Mouse (Mus musculus): ENCODE data around the gene Deup1. TPM values are rescaled to one million over a fixed set of nuclear protein-coding genes. Genes with fewer than 3 reads are reported as not detected.

The Deup1 gene
- polyA plus RNA-seq, 1 experiment, result not detected

GRCm38 (mm10) chr9:15526539-15526938 is 101.2 kb downstream of the Deup1 start:
- no peak overlapping the region for H3K27ac ChIP-seq (ENCODE audit: control insufficient read depth, insufficient read depth, low read depth, low read length, poor library complexity)
- H3K4me1 ChIP-seq (ENCODE audit: control insufficient read depth, insufficient read depth, low read length), result no peaks in the 10 kb centered on the region
- TF ChIP-seq POLR2A (IDR thresholded peaks at IDR 0.05; ENCODE audit: borderline replicate concordance, control insufficient read depth, low read depth, low read length) (no peak), CTCF (IDR thresholded peaks at IDR 0.05; ENCODE audit: control insufficient read depth, insufficient read depth, low read length) (no peak)
- WGBS, result 80% methylated on average over 7 of the region's 7 CpGs
- H3K4me3 ChIP-seq (replicated peaks; ENCODE audit: control insufficient read depth, low read depth, low read length), result no peak overlapping the region

DNA sequence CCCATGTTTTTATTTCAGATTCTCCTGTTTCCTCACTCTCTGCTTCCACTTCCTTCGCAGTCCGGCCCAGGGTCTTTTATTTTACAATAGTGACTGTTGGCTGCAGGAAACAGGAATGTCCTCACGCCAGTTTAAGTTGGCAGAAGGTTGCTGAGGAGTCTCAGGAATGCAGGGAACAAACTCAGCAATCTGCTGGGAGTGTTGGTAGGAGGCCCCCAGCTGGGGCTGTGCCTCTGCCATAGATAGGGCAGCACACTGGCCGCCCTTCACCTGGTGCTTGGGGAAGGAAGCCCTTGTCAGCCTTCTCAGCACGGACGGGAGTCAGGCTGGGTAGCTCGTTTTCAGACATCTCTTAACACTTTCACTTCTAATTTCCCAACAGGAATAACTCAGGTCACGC is 102.5 kb downstream of the Deup1 start:
- Histone ChIP-seq H3K4me3 (replicated peaks; ENCODE audit: control insufficient read depth, low read depth, low read length) (no peak overlapping the region), H3K27ac (ENCODE audit: control insufficient read depth, insufficient read depth, low read depth, low read length, poor library complexity) (no peak overlapping the region), H3K4me1 (ENCODE audit: control insufficient read depth, insufficient read depth, low read length) (no peaks in the 10 kb centered on the region)
- no peak for TF ChIP-seq POLR2A (IDR thresholded peaks at IDR 0.05; ENCODE audit: borderline replicate concordance, control insufficient read depth, low read depth, low read length)
- TF ChIP-seq CTCF (IDR thresholded peaks at IDR 0.05; ENCODE audit: control insufficient read depth, insufficient read depth, low read length), result no peak
- WGBS, result 67% methylated on average over 8 of the region's 8 CpGs

- H3K4me1 ChIP-seq (ENCODE audit: control insufficient read depth, insufficient read depth, low read length), result no peaks in the 10 kb centered on the region
- H3K4me3 ChIP-seq (replicated peaks; ENCODE audit: control insufficient read depth, low read depth, low read length), result no peak overlapping the region
- TF ChIP-seq CTCF (IDR thresholded peaks at IDR 0.05; ENCODE audit: control insufficient read depth, insufficient read depth, low read length) (no peak), POLR2A (IDR thresholded peaks at IDR 0.05; ENCODE audit: borderline replicate concordance, control insufficient read depth, low read depth, low read length) (no peak)
- H3K27ac ChIP-seq (ENCODE audit: control insufficient read depth, insufficient read depth, low read depth, low read length, poor library complexity), result no peak overlapping the region
- 88% methylated on average over 6 of the region's 6 CpGs for WGBS
Observed at GRCm38 (mm10) chr9:15523646-15524045, 104.1 kb downstream of the Deup1 start.

DNA sequence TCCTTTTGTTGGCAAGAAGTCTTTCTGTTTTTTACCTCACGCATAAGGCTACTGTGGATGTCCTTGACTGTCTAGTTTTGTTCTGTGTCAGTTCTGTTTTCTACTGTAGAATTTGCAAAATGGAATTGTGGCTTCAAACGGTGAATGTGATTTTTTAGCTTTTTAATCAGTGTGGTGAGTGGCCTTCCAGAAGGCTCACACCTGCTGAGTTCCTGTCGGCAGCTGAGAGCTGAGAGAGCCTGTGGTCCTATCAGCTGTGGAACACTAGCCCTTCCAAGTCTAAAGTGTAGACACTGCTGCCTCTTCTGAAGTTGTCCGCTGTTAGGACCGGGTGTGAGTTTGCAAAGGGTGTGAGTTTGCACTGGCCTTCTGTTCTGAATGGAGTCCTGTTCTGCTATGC is 104.8 kb downstream of the Deup1 start:
- no peak for TF ChIP-seq POLR2A (IDR thresholded peaks at IDR 0.05; ENCODE audit: borderline replicate concordance, control insufficient read depth, low read depth, low read length)
- TF ChIP-seq CTCF (IDR thresholded peaks at IDR 0.05; ENCODE audit: control insufficient read depth, insufficient read depth, low read length), result no peak
- WGBS, result 83% methylated on average over 5 of the region's 5 CpGs
- Histone ChIP-seq H3K4me1 (ENCODE audit: control insufficient read depth, insufficient read depth, low read length) (no peaks in the 10 kb centered on the region), H3K27ac (ENCODE audit: control insufficient read depth, insufficient read depth, low read depth, low read length, poor library complexity) (no peak overlapping the region), H3K4me3 (replicated peaks; ENCODE audit: control insufficient read depth, low read depth, low read length) (no peak overlapping the region)

- no peaks in the 10 kb centered on the region for H3K4me1 ChIP-seq (ENCODE audit: control insufficient read depth, insufficient read depth, low read length)
- TF ChIP-seq CTCF (IDR thresholded peaks at IDR 0.05; ENCODE audit: control insufficient read depth, insufficient read depth, low read length) (no peak), POLR2A (IDR thresholded peaks at IDR 0.05; ENCODE audit: borderline replicate concordance, control insufficient read depth, low read depth, low read length) (no peak)
- H3K27ac ChIP-seq (ENCODE audit: control insufficient read depth, insufficient read depth, low read depth, low read length, poor library complexity), result no peak overlapping the region
- H3K4me3 ChIP-seq (replicated peaks; ENCODE audit: control insufficient read depth, low read depth, low read length), result no peak overlapping the region
- WGBS, result 85% methylated on average over 10 of the region's 10 CpGs
Observed at GRCm38 (mm10) chr9:15522348-15522747, 105.4 kb downstream of the Deup1 start.

- H3K27ac ChIP-seq (ENCODE audit: control insufficient read depth, insufficient read depth, low read depth, low read length, poor library complexity), result no peak overlapping the region
- no peak overlapping the region for H3K4me3 ChIP-seq (replicated peaks; ENCODE audit: control insufficient read depth, low read depth, low read length)
- no peak for TF ChIP-seq CTCF (IDR thresholded peaks at IDR 0.05; ENCODE audit: control insufficient read depth, insufficient read depth, low read length)
- no peak for TF ChIP-seq POLR2A (IDR thresholded peaks at IDR 0.05; ENCODE audit: borderline replicate concordance, control insufficient read depth, low read depth, low read length)
- H3K4me1 ChIP-seq (ENCODE audit: control insufficient read depth, insufficient read depth, low read length), result peaks cover 4% of the 10 kb centered on the region; the same call in 1 of the 2 replicates
- WGBS, result 94% methylated on average over 4 of the region's 4 CpGs
Observed at GRCm38 (mm10) chr9:15517979-15518378, 109.8 kb downstream of the Deup1 start.

DNA sequence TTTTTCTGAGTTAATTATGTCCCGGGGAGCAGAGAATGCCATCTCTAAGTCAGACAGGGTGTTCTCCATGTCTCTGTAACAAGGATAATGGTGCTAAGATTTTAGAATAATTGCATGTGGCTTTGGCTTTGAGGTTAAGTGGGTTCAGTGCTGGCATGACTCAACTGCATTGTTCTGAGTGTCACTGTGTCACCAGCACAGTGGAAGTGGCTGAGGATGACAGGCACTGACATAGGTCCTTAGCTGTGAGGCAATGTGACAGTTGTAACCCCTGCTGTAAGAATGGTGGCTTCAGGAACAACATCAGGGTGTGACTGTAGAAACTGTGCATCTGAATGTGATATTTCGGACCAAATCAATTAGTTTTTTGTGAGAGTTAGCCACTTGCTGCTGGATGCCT is 111.7 kb downstream of the Deup1 start:
- peaks cover 4% of the 10 kb centered on the region; the same call in 1 of the 2 replicates for H3K4me1 ChIP-seq (ENCODE audit: control insufficient read depth, insufficient read depth, low read length)
- TF ChIP-seq CTCF (IDR thresholded peaks at IDR 0.05; ENCODE audit: control insufficient read depth, insufficient read depth, low read length), result no peak
- no peak for TF ChIP-seq POLR2A (IDR thresholded peaks at IDR 0.05; ENCODE audit: borderline replicate concordance, control insufficient read depth, low read depth, low read length)
- H3K27ac ChIP-seq (ENCODE audit: control insufficient read depth, insufficient read depth, low read depth, low read length, poor library complexity), result no peak overlapping the region
- H3K4me3 ChIP-seq (replicated peaks; ENCODE audit: control insufficient read depth, low read depth, low read length), result no peak overlapping the region
- WGBS, result 71% methylated on average over 2 of the region's 2 CpGs

- TF ChIP-seq CTCF (IDR thresholded peaks at IDR 0.05; ENCODE audit: control insufficient read depth, insufficient read depth, low read length), result no peak
- no peak for TF ChIP-seq POLR2A (IDR thresholded peaks at IDR 0.05; ENCODE audit: borderline replicate concordance, control insufficient read depth, low read depth, low read length)
- Histone ChIP-seq H3K27ac (ENCODE audit: control insufficient read depth, insufficient read depth, low read depth, low read length, poor library complexity) (no peak overlapping the region), H3K4me3 (replicated peaks; ENCODE audit: control insufficient read depth, low read depth, low read length) (no peak overlapping the region), H3K4me1 (ENCODE audit: control insufficient read depth, insufficient read depth, low read length) (peaks cover 4% of the 10 kb centered on the region; the same call in 1 of the 2 replicates)
- WGBS, result 63% methylated on average over 7 of the region's 7 CpGs
Observed at GRCm38 (mm10) chr9:15512918-15513317, 114.8 kb downstream of the Deup1 start.
